Mouse (Mus musculus) heart, postnatal 0 days (tissue): ENCODE data around the gene Aldh8a1. TPM values are rescaled to one million over a fixed set of nuclear protein-coding genes. Genes with fewer than 3 reads are reported as not detected.

Source experiments
- ATAC-seq: fragments of 200-750 bp; cut with Nextera tagmentation; 2 replicates; pipeline ENCODE4 v1.8.0; 2017; ENCODE audit warnings: low read depth, moderate number of reproducible peaks, moderate library complexity; ENCODE audit not compliant: insufficient read depth
- DNase-seq: peaks from one replicate; pipeline ENCODE4 v3.0.0-alpha.2; 2016; ENCODE audit warnings: low spot score
- H3K27ac ChIP-seq: fragments of 300-500 bp; sonication (generic); 2 replicates; pipeline ENCODE4 v1.5.1; 2014; ENCODE audit warnings: low read depth, mild to moderate bottlenecking
- H3K27me3 ChIP-seq: fragments of 300-500 bp; sonication (generic); 2 replicates; pipeline ENCODE4 v1.6.1; 2014; ENCODE audit warnings: low read length, mixed read lengths; ENCODE audit not compliant: control insufficient read depth, insufficient read depth
- H3K36me3 ChIP-seq: fragments of 300-500 bp; sonication (generic); replicated peaks from 2 replicates; pipeline ENCODE4 v1.6.1; 2014; ENCODE audit warnings: low read length, mixed read lengths; ENCODE audit not compliant: control insufficient read depth, insufficient read depth
- H3K4me1 ChIP-seq: fragments of 300-500 bp; sonication (generic); 2 replicates; pipeline ENCODE4 v1.6.1; 2014; ENCODE audit warnings: antibody characterized with exemption; ENCODE audit not compliant: control insufficient read depth, insufficient read depth
- H3K4me2 ChIP-seq: fragments of 300-500 bp; sonication (generic); 2 replicates; pipeline ENCODE4 v1.6.1; 2014; ENCODE audit warnings: low read depth, mild to moderate bottlenecking, low read length, moderate library complexity
- H3K4me3 ChIP-seq: fragments of 300-500 bp; sonication (generic); 2 replicates; pipeline ENCODE4 v1.5.1; 2014; ENCODE audit warnings: low read depth, low read length
- H3K9ac ChIP-seq: fragments of 300-500 bp; sonication (generic); replicated peaks from 2 replicates; pipeline ENCODE4 v1.6.1; 2014; ENCODE audit warnings: low read depth, low read length, mixed read lengths
- H3K9me3 ChIP-seq: fragments of 300-500 bp; sonication (generic); replicated peaks from 2 replicates; pipeline ENCODE4 v1.6.1; 2016; ENCODE audit warnings: low read length; ENCODE audit not compliant: control insufficient read depth
- CTCF ChIP-seq: IDR thresholded peaks from 2 replicates; pipeline ENCODE4 v1.5.1; 2016; ENCODE audit warnings: antibody characterized with exemption, control low read depth, low read depth
- EP300 ChIP-seq: IDR thresholded peaks from 2 replicates; pipeline ENCODE4 v1.6.1; 2016; ENCODE audit warnings: antibody characterized with exemption, low read depth
- WGBS: fragments of 180-500 bp; shearing (Covaris S2); extraction: QIAGEN DNeasy Blood & Tissue Kit; methylation state at CpG from one replicate; pipeline ENCODE4 v1.1.7; 2014; 5-methylcytosine and 5-hydroxymethylcytosine counted together
- polyA plus RNA-seq: library from polyadenylated mRNA; unstranded; fragments of >200 nt; fragmentation: Nextera tagmentation; extraction: Ambion mirVana; gene quantifications from 2 replicates; pipeline ENCODE4 v1.2.1, GENCODE M21; 2015
- total RNA-seq: library from RNA; depleted of rRNA; stranded (reverse); fragments of >200 nt; gene quantifications from 2 replicates; pipeline ENCODE4 v1.2.3, GENCODE M21; 2014; ENCODE audit warnings: low replicate concordance; rRNA removed

Aldh8a1 gene
- total and polyA plus RNA-seq, 2 experiments from 2014 or later: not detected

DNA sequence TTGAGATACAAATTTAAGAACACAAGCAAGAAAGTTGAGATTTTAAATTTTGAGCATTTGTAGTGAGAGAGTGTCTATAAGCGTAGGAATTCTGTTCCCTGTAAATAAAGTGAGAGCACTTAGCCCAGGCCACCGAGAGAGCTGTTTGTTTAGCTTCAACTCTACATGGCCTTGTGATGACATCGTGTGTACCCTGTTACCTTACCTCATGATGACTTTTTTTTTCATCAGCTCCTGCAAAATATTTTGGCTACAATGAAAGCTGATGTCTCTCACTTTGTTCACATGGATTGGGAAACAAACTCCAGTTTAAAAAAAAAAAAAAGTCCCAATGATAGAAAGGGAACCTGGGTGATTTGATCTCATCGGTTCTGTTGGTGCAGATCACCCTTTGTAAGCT lies 64.6 kb downstream of the Aldh8a1 start:
- Histone ChIP-seq H3K27ac (no peak overlapping the region), H3K4me3 (no peak overlapping the region), H3K4me1 (no peaks in the 10 kb centered on the region), H3K9me3 (no peaks in the 10 kb centered on the region), H3K27me3 (no peaks in the 10 kb centered on the region), H3K4me2 (no peak overlapping the region), H3K9ac (no peak overlapping the region), H3K36me3 (no peaks in the 10 kb centered on the region)
- TF ChIP-seq CTCF (no peak), EP300 (no peak)
- ATAC-seq (no peak), DNase-seq (no peak)
- 80% methylated on average over 4 of the region's 4 CpGs for WGBS

DNA sequence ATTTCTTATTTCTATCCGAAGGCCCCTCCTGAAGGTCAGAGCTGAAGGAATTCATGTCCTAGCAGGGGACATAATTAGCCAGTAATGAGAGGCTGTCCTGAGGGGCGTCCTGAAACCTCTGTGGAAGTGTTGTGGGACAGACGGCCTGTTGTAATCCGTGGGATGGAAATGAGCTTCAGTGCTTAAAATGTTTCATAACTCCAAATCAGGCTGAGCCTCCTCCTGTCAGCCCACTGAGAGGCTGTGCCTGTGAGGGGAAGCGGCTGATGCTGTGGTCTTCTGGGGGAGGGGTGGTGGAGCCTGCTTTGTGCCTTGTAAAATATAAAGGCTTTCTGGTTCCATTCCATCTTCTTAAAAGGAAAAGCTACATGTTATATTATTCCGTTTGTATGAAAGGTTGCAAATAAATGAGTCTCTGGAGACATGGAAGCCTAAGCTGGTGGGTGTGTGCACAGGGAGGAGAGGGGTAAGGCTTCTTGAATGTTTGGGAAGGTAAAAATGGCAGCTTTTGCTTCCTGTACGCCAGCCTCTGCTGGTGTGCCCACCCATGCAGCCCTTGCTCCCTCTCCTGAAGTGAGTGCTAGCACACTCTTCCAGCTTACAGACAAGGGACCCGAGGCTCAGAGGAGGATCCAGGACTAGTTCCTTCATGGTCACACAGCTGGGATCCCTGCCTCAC lies 66.7 kb downstream of the Aldh8a1 start:
- Histone ChIP-seq H3K9ac (no peak overlapping the region), H3K9me3 (no peaks in the 10 kb centered on the region), H3K4me3 (no peak overlapping the region), H3K27ac (no peak overlapping the region), H3K36me3 (no peaks in the 10 kb centered on the region), H3K4me1 (no peaks in the 10 kb centered on the region), H3K27me3 (no peaks in the 10 kb centered on the region), H3K4me2 (no peak overlapping the region)
- WGBS: 56% methylated on average over 8 of the region's 8 CpGs
- TF ChIP-seq CTCF (no peak), EP300 (no peak)
- DNase-seq: no peak
- no peak for ATAC-seq

DNA sequence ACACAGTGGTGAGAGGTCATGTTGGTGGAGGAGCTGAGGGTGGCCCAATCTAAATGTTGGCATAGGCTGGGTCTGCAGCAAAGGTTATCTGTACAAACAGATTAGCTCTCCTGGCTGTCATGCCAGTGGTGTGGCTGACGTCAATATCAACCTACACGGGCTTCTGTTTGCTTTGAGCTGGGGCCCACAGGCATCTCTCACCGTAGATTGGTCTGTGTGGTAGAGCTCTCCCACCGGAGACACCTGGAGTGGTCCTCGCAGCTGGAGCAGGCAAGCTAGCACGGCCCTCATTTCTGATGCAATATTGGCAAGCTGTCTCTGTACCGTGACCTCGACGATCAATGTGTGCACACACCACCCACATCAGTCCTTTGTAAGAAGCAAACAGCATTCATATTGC lies 67.3 kb downstream of the Aldh8a1 start:
- H3K36me3 ChIP-seq: no peaks in the 10 kb centered on the region
- no peaks in the 10 kb centered on the region for H3K9me3 ChIP-seq
- 59% methylated on average over 9 of the region's 9 CpGs for WGBS
- H3K27ac ChIP-seq: no peak overlapping the region
- no peaks in the 10 kb centered on the region for H3K27me3 ChIP-seq
- DNase-seq (no peak), ATAC-seq (no peak)
- H3K4me1 ChIP-seq: no peaks in the 10 kb centered on the region
- TF ChIP-seq EP300: no peak
- TF ChIP-seq CTCF: no peak
- no peak overlapping the region for H3K9ac ChIP-seq
- no peak overlapping the region for H3K4me3 ChIP-seq
- no peak overlapping the region for H3K4me2 ChIP-seq

Other genes with a start within 250 kb of the Aldh8a1 start
- gene Myb, start 216.3 kb upstream of the Aldh8a1 start, total RNA-seq: 0.15 and 2.0 TPM in 2 replicates
- 0.20 and 0.36 TPM in 2 replicates for gene Myb, start 216.3 kb upstream of the Aldh8a1 start, polyA plus RNA-seq
- gene Hbs1l, start 81.3 kb upstream of the Aldh8a1 start, total RNA-seq: 45.2 and 46.5 TPM in 2 replicates
- 48.8 and 51.0 TPM in 2 replicates for gene Hbs1l, start 81.3 kb upstream of the Aldh8a1 start, polyA plus RNA-seq
- not detected in 2 replicates for gene 1700020N01Rik, start 215.9 kb downstream of the Aldh8a1 start, total RNA-seq
- not detected in 2 replicates for gene 1700020N01Rik, start 215.9 kb downstream of the Aldh8a1 start, polyA plus RNA-seq